Mouse (Mus musculus) MEL (cell line): ENCODE measurements around the gene Cfap69. TPM values are rescaled to one million over a fixed set of nuclear protein-coding genes. Genes with fewer than 3 reads are reported as not detected.

Source experiments
- DNase-seq: peaks from one replicate; pipeline ENCODE4 v3.0.0; 2011; ENCODE audit warnings: low read depth, low spot score
- H3K27ac ChIP-seq: 2 replicates; pipeline ENCODE4 v1.5.1; 2012; ENCODE audit warnings: low read depth, mild to moderate bottlenecking, control low read depth, low read length, moderate library complexity; ENCODE audit not compliant: control insufficient read depth
- H3K27me3 ChIP-seq, 2 experiments: fragments of 150-350 bp in 1 of 2; sonication (generic) in 1 of 2; 2 replicates each; pipeline ENCODE4 v1.6.1; 2012; ENCODE audit warnings: low read length in 2 of 2, mild to moderate bottlenecking in 2 of 2, improper control_type of control experiment in 1 of 2, moderate library complexity in 1 of 2; ENCODE audit not compliant: insufficient read depth in 2 of 2, control insufficient read depth in 1 of 2
- H3K36me3 ChIP-seq, 2 experiments: 2 replicates each; pipeline ENCODE4 v1.6.1; 2012 to 2014; ENCODE audit warnings: low read length in 2 of 2, improper control_type of control experiment in 1 of 2, inconsistent platforms in 1 of 2, mild to moderate bottlenecking in 1 of 2; ENCODE audit not compliant: insufficient read depth in 2 of 2, control insufficient read depth in 1 of 2
- H3K4me1 ChIP-seq, 2 experiments: fragments of 150-350 bp in 1 of 2; sonication (generic) in 1 of 2; 2 replicates each; pipeline ENCODE4 v1.6.1; 2012; ENCODE audit warnings: low read length in 2 of 2, improper control_type of control experiment in 1 of 2, mild to moderate bottlenecking in 1 of 2; ENCODE audit not compliant: insufficient read depth in 2 of 2, control insufficient read depth in 1 of 2
- H3K4me3 ChIP-seq, 2 experiments: fragments of 150-350 bp in 1 of 2; sonication (generic) in 1 of 2; 2 replicates each; pipeline ENCODE4 v1.5.1; 2012; ENCODE audit warnings: low read depth in 2 of 2, low read length in 2 of 2, mild to moderate bottlenecking in 2 of 2, moderate library complexity in 2 of 2, control low read depth in 1 of 2, improper control_type of control experiment in 1 of 2; ENCODE audit not compliant: control insufficient read depth in 1 of 2, insufficient read depth in 1 of 2
- H3K79me2 ChIP-seq: 2 replicates; pipeline ENCODE4 v1.6.1; 2012; ENCODE audit warnings: mild to moderate bottlenecking, low read length, moderate library complexity; ENCODE audit not compliant: control insufficient read depth, poor library complexity, insufficient read depth
- H3K9ac ChIP-seq: 2 replicates; pipeline ENCODE4 v1.6.1; 2012; ENCODE audit warnings: low read depth, mild to moderate bottlenecking, control low read depth, low read length, moderate library complexity; ENCODE audit not compliant: control insufficient read depth, poor library complexity, severe bottlenecking
- H3K9me3 ChIP-seq: fragments of 150-350 bp; sonication (generic); replicated peaks from 2 replicates; pipeline ENCODE4 v1.6.1; 2012; ENCODE audit warnings: mild to moderate bottlenecking, low read length, improper control_type of control experiment, moderate library complexity; ENCODE audit not compliant: insufficient read depth
- CHD1 ChIP-seq: IDR thresholded peaks from 2 replicates; pipeline ENCODE4 v1.6.1; 2012; ENCODE audit warnings: low read depth, mild to moderate bottlenecking, inconsistent platforms, low read length, improper control_type of control experiment
- CHD2 ChIP-seq: IDR thresholded peaks from 2 replicates; pipeline ENCODE4 v1.6.1; 2011; ENCODE audit warnings: low read length, improper control_type of control experiment
- CTCF ChIP-seq, 3 experiments: IDR thresholded peaks in 2 of 3; conservative IDR thresholded peaks in 1 of 3; 2 replicates each; pipeline ENCODE4 v1.5.1; 2011 to 2012; ENCODE audit warnings: low read length in 3 of 3, low read depth in 2 of 3, mild to moderate bottlenecking in 2 of 3, improper control_type of control experiment in 1 of 3, inconsistent platforms in 1 of 3, mixed read lengths in 1 of 3, moderate library complexity in 1 of 3; ENCODE audit not compliant: control insufficient read depth in 1 of 3, insufficient read depth in 1 of 3, poor library complexity in 1 of 3, severe bottlenecking in 1 of 3
- E2F4 ChIP-seq: IDR thresholded peaks from 2 replicates; pipeline ENCODE4 v1.6.1; 2011; ENCODE audit warnings: low read depth, low read length, improper control_type of control experiment, borderline replicate concordance
- ELF1 ChIP-seq: IDR thresholded peaks from 2 replicates; pipeline ENCODE4 v1.6.1; 2014; ENCODE audit warnings: low read depth, mild to moderate bottlenecking, inconsistent platforms, low read length, improper control_type of control experiment, moderate library complexity
- HCFC1 ChIP-seq: IDR thresholded peaks from 2 replicates; pipeline ENCODE4 v1.6.1; 2012; ENCODE audit warnings: low read depth, mild to moderate bottlenecking, inconsistent platforms, low read length, improper control_type of control experiment, moderate library complexity
- KAT2A ChIP-seq: conservative IDR thresholded peaks from 2 replicates; pipeline ENCODE4 v1.6.1; 2012; ENCODE audit warnings: low read depth, low read length, improper control_type of control experiment, inconsistent platforms
- MAX ChIP-seq: IDR thresholded peaks from 2 replicates; pipeline ENCODE4 v1.6.1; 2011; ENCODE audit warnings: low read length, improper control_type of control experiment
- MEF2A ChIP-seq: IDR thresholded peaks from 2 replicates; pipeline ENCODE4 v1.6.1; 2014; ENCODE audit warnings: low read depth, mild to moderate bottlenecking, inconsistent platforms, low read length, improper control_type of control experiment; ENCODE audit not compliant: poor library complexity, insufficient replicate concordance, severe bottlenecking; ENCODE audit errors: extremely low read depth
- MYC ChIP-seq: IDR thresholded peaks from 2 replicates; pipeline ENCODE4 v1.6.1; 2011; ENCODE audit warnings: low read depth, mild to moderate bottlenecking, low read length, improper control_type of control experiment, moderate library complexity
- NELFE ChIP-seq: IDR thresholded peaks from 2 replicates; pipeline ENCODE4 v1.6.1; 2011; ENCODE audit warnings: low read depth, low read length, improper control_type of control experiment
- POLR2A ChIP-seq, 2 experiments: IDR thresholded peaks; 2 replicates each; pipeline ENCODE4 v1.6.1; 2011 to 2012; ENCODE audit warnings: low read length in 2 of 2, mild to moderate bottlenecking in 2 of 2, control low read depth in 1 of 2, improper control_type of control experiment in 1 of 2, low read depth in 1 of 2, moderate library complexity in 1 of 2; ENCODE audit not compliant: control insufficient read depth in 1 of 2, insufficient read depth in 1 of 2, poor library complexity in 1 of 2
- SIN3A ChIP-seq: IDR thresholded peaks from 2 replicates; pipeline ENCODE4 v1.6.1; 2012; ENCODE audit warnings: low read length, improper control_type of control experiment, inconsistent platforms
- ZNF384 ChIP-seq: IDR thresholded peaks from 2 replicates; pipeline ENCODE4 v1.6.1; 2012; ENCODE audit warnings: low read depth, mild to moderate bottlenecking, inconsistent platforms, low read length, improper control_type of control experiment
- polyA plus RNA-seq, 2 experiments: library from polyadenylated mRNA; stranded (reverse) in 1 of 2; unstranded in 1 of 2; fragments of >175 nt in 1 of 2; fragments of >200 nt in 1 of 2; gene quantifications; 2 replicates each; pipeline versions ENCODE4 v1.2.1 to v1.2.4; 2012; ENCODE audit warnings: low replicate concordance in 2 of 2, low read depth in 1 of 2; ENCODE audit not compliant: insufficient read length in 2 of 2, insufficient read depth in 1 of 2, missing spikeins in 1 of 2
- total RNA-seq: library from RNA; depleted of rRNA; stranded (reverse); fragments of 300-350 nt; gene quantifications from 2 replicates; pipeline ENCODE4 v1.2.3, GENCODE M21; 2012

Gene Cfap69
- total and polyA plus RNA-seq, 3 experiments, result not detected

- H3K9me3 ChIP-seq, result no peaks in the 10 kb centered on the region
- H3K27me3 ChIP-seq, result no peaks in the 10 kb centered on the region
- TF ChIP-seq MYC, result no peak
- TF ChIP-seq SIN3A, result no peak
- TF ChIP-seq E2F4, result no peak
- TF ChIP-seq NELFE, result no peak
- TF ChIP-seq HCFC1, result no peak
- no peak for TF ChIP-seq CHD1
- no peak for TF ChIP-seq CHD2
- TF ChIP-seq ZNF384, result no peak
- no peak for TF ChIP-seq POLR2A (IDR thresholded peaks at IDR 0.05; ENCODE audit: control insufficient read depth in 1 of 2, insufficient read depth in 1 of 2, low read depth in 1 of 2, low read length in 2 of 2, poor library complexity in 1 of 2)
- no peak for TF ChIP-seq ELF1
- TF ChIP-seq, all 39 proteins: peak for 0
- Histone ChIP-seq H3K9ac (no peak within 1 kb of the TSS), H3K4me1 (no peaks in the 10 kb centered on the region), H3K36me3 (no peaks in the 10 kb centered on the region), H3K4me3 (no peak within 1 kb of the TSS), H3K79me2 (no peaks in the 10 kb centered on the region), H3K27ac (no peak within 1 kb of the TSS)
- no peak for DNase-seq
Measured at GRCm38 (mm10) chr5:5573749-5574317, 90.2 kb downstream of the Cfap69 start, which contains the start of gene Gm8773. Gene Gm8773 (plus strand): TSS chr5:5573799.

- no peak for TF ChIP-seq MEF2A
- no peak for TF ChIP-seq KAT2A
- H3K27ac ChIP-seq, result no peak overlapping the region
Measured at GRCm38 (mm10) chr5:5562435-5562834, 101.6 kb downstream of the Cfap69 start.

GRCm38 (mm10) chr5:5561041-5561706 is 102.9 kb downstream of the Cfap69 start:
- DNase-seq, result peak; percentile 5
- H3K27ac ChIP-seq, result no peak overlapping the region
- peak in 1 of 3 experiments; percentile 1; a peak in 1 of 6 replicates for TF ChIP-seq CTCF (IDR thresholded peaks at IDR 0.05 in 2 of 3, conservative IDR thresholded peaks at IDR 0.05 in 1 of 3; ENCODE audit: control insufficient read depth in 1 of 3, insufficient read depth in 1 of 3, low read depth in 2 of 3, low read length in 3 of 3, poor library complexity in 1 of 3, severe bottlenecking in 1 of 3)
- TF ChIP-seq MAX, result no peak
- no peaks in the 10 kb centered on the region for H3K4me1 ChIP-seq
- no peaks in the 10 kb centered on the region for H3K27me3 ChIP-seq
- no peaks in the 10 kb centered on the region for H3K79me2 ChIP-seq
- H3K9ac ChIP-seq, result no peak overlapping the region
- H3K36me3 ChIP-seq, result no peaks in the 10 kb centered on the region
- H3K9me3 ChIP-seq, result no peaks in the 10 kb centered on the region
- no peak overlapping the region for H3K4me3 ChIP-seq

More at GRCm38 (mm10) chr5:5562435-5562834, 101.6 kb downstream of the Cfap69 start:
- H3K79me2 ChIP-seq, result no peaks in the 10 kb centered on the region
- no peaks in the 10 kb centered on the region for H3K4me1 ChIP-seq
- no peak overlapping the region for H3K9ac ChIP-seq
- DNase-seq, result no peak
- no peaks in the 10 kb centered on the region for H3K27me3 ChIP-seq
- no peak overlapping the region for H3K4me3 ChIP-seq
- no peaks in the 10 kb centered on the region for H3K9me3 ChIP-seq
- no peaks in the 10 kb centered on the region for H3K36me3 ChIP-seq
